Mouse (Mus musculus) C2C12 (cell line): ENCODE measurements around the gene Vmn2r83.

Experiments
- CTCF ChIP-seq: IDR thresholded peaks from one replicate; pipeline ENCODE4 v1.5.1; 2011; ENCODE audit not compliant: control insufficient read depth, insufficient read depth, insufficient read length
- MAX ChIP-seq: IDR thresholded peaks from one replicate; pipeline ENCODE4 v1.6.1; 2011; ENCODE audit warnings: mild to moderate bottlenecking, control low read depth
- MYOD1 ChIP-seq: IDR thresholded peaks from one replicate; pipeline ENCODE4 v1.6.1; 2011; ENCODE audit warnings: low read depth; ENCODE audit not compliant: control insufficient read depth, insufficient read length
- MYOG ChIP-seq: IDR thresholded peaks from one replicate; pipeline ENCODE4 v1.6.1; 2011; ENCODE audit not compliant: control insufficient read depth, insufficient read length; ENCODE audit errors: extremely low read depth

DNA sequence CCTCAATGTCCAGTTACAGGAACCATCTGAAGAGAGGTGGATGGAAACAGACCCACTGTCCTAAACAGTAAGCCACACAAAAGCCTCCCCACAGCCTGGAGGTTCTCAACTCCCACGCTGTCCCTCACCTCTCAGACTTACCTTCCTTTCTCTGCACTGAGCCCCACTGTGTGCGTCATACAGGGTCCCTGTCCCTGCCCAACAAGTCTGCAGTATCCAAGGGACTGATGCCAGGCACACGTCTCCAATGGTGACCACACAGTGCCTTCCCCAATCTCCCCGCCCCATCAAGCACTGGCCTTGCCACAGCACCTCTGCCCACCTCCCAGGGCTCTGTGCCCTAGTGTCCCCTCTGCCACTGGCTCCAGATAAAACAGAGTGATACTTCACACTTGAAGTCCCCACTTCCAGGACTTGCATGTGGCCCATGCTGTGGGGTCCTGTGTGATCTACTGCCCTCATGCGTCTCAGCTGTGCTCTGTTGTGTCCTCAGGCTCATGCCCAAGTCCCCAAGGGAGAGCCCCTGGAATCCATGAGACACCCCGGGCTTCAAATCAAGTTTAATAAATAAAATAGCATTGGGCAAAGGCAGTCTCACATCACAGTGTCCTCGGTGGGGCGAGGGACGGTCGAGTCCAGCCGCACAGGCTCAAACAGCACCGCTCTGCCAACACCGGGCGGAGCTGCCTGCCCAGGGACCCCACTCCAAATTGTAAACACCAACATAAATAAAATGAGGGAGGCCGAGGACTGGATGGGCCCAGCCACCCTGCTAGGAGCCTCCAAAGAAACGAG, 71.4 kb downstream of the Vmn2r83 start:
- TF ChIP-seq MAX (no peak), CTCF (no peak), MYOG (no peak), MYOD1 (no peak)
